10 mouse cellular contexts compared by ENCODE assay signal in the genomic region with DNA sequence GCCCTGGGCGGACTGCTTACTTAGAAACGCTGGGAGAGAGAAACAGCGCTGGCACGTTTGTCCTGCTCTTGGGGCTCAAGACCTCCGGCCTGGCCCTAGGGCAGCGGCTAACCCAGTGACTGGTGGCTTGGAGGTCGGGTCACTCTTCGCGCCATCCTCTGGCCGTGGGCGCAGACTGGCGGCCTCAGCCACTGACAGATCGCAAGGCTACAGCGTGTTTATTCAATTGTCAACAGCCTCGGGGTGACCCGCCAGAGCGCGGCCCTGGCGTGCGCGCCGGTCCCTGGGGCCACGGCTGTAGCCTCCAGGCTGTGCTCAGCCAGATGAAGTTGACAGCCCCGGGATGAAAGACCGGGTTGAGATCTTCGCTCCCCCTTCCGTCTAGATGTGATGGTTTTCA. TPM values are rescaled to one million over a fixed set of nuclear protein-coding genes. Genes with fewer than 3 reads are reported as not detected.
DNase-seq lines count a peak whose midpoint lies in the region; ATAC-seq and TF ChIP-seq lines count a peak whose summit lies in the region.
"Had no signal": no experiment of that assay in that cellular context is flagged by ENCODE, and none has a peak within 500 bp of the region (broad histone marks: within the 10 kb centered on the region; RNA-seq: fewer than 3 reads in every experiment).

No protein-coding gene starts in this region.

- H3K4me3 ChIP-seq in hindbrain, embryonic 11.5 days (ENCODE audit: low read depth, low read length), result no peak overlapping the region
- no peak overlapping the region for H3K4me3 ChIP-seq in hindbrain, embryonic 16.5 days (ENCODE audit: low read length)
- peak overlapping the region; percentile 37 for H3K4me3 ChIP-seq in heart, postnatal 0 days (ENCODE audit: low read depth, low read length)
- no peak overlapping the region for H3K4me3 ChIP-seq in liver, embryonic 15.5 days (replicated peaks)
- H3K4me3 ChIP-seq: erythroblast, embryonic 14.5 days had no signal

- ATAC-seq in hindbrain, embryonic 11.5 days (ENCODE audit: low FRiP score), result peak; percentile 23; the same call in 1 of the 2 replicates
- ATAC-seq in hindbrain, embryonic 16.5 days, result no peak
- no peak for ATAC-seq in heart, postnatal 0 days (ENCODE audit: insufficient read depth, low read depth)
- ATAC-seq in liver, embryonic 15.5 days (ENCODE audit: insufficient read depth), result no peak
- ATAC-seq in monocyte, adult 5-6 weeks (replicated peaks; ENCODE audit: insufficient number of reproducible peaks, low FRiP score, low TSS enrichment, poor library complexity, severe bottlenecking), result no peak

- no peak for TF ChIP-seq CTCF in heart, postnatal 0 days (IDR thresholded peaks at IDR 0.05; ENCODE audit: low read depth)

- H3K4me2 ChIP-seq in hindbrain, embryonic 11.5 days (replicated peaks; ENCODE audit: low read depth, low read length), result no peak overlapping the region; the same call in 1 of the 2 replicates
- H3K4me2 ChIP-seq in hindbrain, embryonic 16.5 days (ENCODE audit: low read length), result no peak overlapping the region
- H3K4me2 ChIP-seq in heart, postnatal 0 days (ENCODE audit: low read depth, low read length), result peak overlapping the region; percentile 63
- H3K4me2 ChIP-seq in liver, embryonic 15.5 days, result peak overlapping the region; percentile 41; the same call in 1 of the 2 replicates

- no peak for TF ChIP-seq EP300 in heart, postnatal 0 days (IDR thresholded peaks at IDR 0.05; ENCODE audit: low read depth)

- peak; percentile 71 for DNase-seq in hindbrain, embryonic 11.5 days (ENCODE audit: low spot score)
- DNase-seq in embryo, embryonic 10 days (ENCODE audit: low spot score), result peak; percentile 74
- DNase-seq in heart, postnatal 0 days (ENCODE audit: low spot score), result no peak
- DNase-seq in layer of hippocampus, postnatal 14 days (ENCODE audit: low spot score in 2 of 2), result no peak
- DNase-seq in spleen, postnatal 4 days (ENCODE audit: low spot score in 2 of 2), result no peak

- H3K9me3 ChIP-seq in hindbrain, embryonic 11.5 days (ENCODE audit: control insufficient read depth, low read length), result no peaks in the 10 kb centered on the region
- no peaks in the 10 kb centered on the region for H3K9me3 ChIP-seq in hindbrain, embryonic 16.5 days (ENCODE audit: control insufficient read depth, low read length)
- no peaks in the 10 kb centered on the region for H3K9me3 ChIP-seq in heart, postnatal 0 days (replicated peaks; ENCODE audit: control insufficient read depth, low read length)
- H3K9me3 ChIP-seq in liver, embryonic 15.5 days (replicated peaks), result no peaks in the 10 kb centered on the region

- WGBS in hindbrain, embryonic 11.5 days, result under 1% methylated on average over 27 of the region's 27 CpGs
- whole genome bisulfite sequencing in hindbrain, embryonic 16.5 days, result under 1% methylated on average over 27 of the region's 27 CpGs
- WGBS in heart, postnatal 0 days, result 2% methylated on average over 27 of the region's 27 CpGs
- 2% methylated on average over 27 of the region's 27 CpGs for WGBS in liver, embryonic 15.5 days (ENCODE audit: insufficient replicate concordance)

- peaks cover 84% of the 10 kb centered on the region for H3K27me3 ChIP-seq in hindbrain, embryonic 11.5 days (ENCODE audit: control insufficient read depth, insufficient read depth, low read length)
- H3K27me3 ChIP-seq in hindbrain, embryonic 16.5 days (replicated peaks; ENCODE audit: control insufficient read depth, insufficient read depth, low read length), result peaks cover 71% of the 10 kb centered on the region
- H3K27me3 ChIP-seq in heart, postnatal 0 days (ENCODE audit: control insufficient read depth, insufficient read depth, low read length), result peaks cover 90% of the 10 kb centered on the region
- peaks cover 94% of the 10 kb centered on the region for H3K27me3 ChIP-seq in liver, embryonic 15.5 days

- H3K9ac ChIP-seq in hindbrain, embryonic 11.5 days (ENCODE audit: low read depth, low read length), result no peak overlapping the region
- no peak overlapping the region for H3K9ac ChIP-seq in hindbrain, embryonic 16.5 days (ENCODE audit: low read depth, low read length)
- no peak overlapping the region for H3K9ac ChIP-seq in heart, postnatal 0 days (replicated peaks; ENCODE audit: low read depth, low read length)
- H3K9ac ChIP-seq in liver, embryonic 15.5 days, result no peak overlapping the region

- H3K36me3 ChIP-seq in hindbrain, embryonic 11.5 days (ENCODE audit: control insufficient read depth, insufficient read depth, low read length), result no peaks in the 10 kb centered on the region
- no peaks in the 10 kb centered on the region for H3K36me3 ChIP-seq in hindbrain, embryonic 16.5 days (ENCODE audit: control insufficient read depth, insufficient read depth, low read length)
- H3K36me3 ChIP-seq in heart, postnatal 0 days (replicated peaks; ENCODE audit: control insufficient read depth, insufficient read depth, low read length), result no peaks in the 10 kb centered on the region
- no peaks in the 10 kb centered on the region for H3K36me3 ChIP-seq in liver, embryonic 15.5 days (replicated peaks)

- no peak overlapping the region for H3K27ac ChIP-seq in hindbrain, embryonic 11.5 days (ENCODE audit: low read depth, low read length)
- H3K27ac ChIP-seq in hindbrain, embryonic 16.5 days (ENCODE audit: low read depth, low read length), result no peak overlapping the region
- H3K27ac ChIP-seq in heart, postnatal 0 days (ENCODE audit: low read depth), result no peak overlapping the region
- H3K27ac ChIP-seq in liver, embryonic 15.5 days (replicated peaks), result no peak overlapping the region

- 0 out of 2 replicates have a peak, but pooled peaks cover 4% of the 10 kb centered on the region for H3K4me1 ChIP-seq in hindbrain, embryonic 11.5 days (replicated peaks; ENCODE audit: control insufficient read depth, insufficient read depth, low read length)
- H3K4me1 ChIP-seq in hindbrain, embryonic 16.5 days (ENCODE audit: control insufficient read depth, insufficient read depth, low read depth, low read length), result peaks cover 9% of the 10 kb centered on the region; the same call in 1 of the 2 replicates
- peaks cover 3% of the 10 kb centered on the region; the same call in 1 of the 2 replicates for H3K4me1 ChIP-seq in heart, postnatal 0 days (ENCODE audit: control insufficient read depth, insufficient read depth)
- H3K4me1 ChIP-seq in liver, embryonic 15.5 days (replicated peaks), result 0 out of 2 replicates have a peak, but pooled peaks cover 11% of the 10 kb centered on the region

RNA-seq across cellular contexts. Expression of gene Wt1, which starts 3.4 kb away (rescaled TPM):
- polyA plus RNA-seq in hindbrain, embryonic 11.5 days (2014; fragmentation: Nextera tagmentation; extraction: Ambion mirVana), result 0.52 and 0.68 TPM in 2 replicates
- polyA plus RNA-seq in hindbrain, embryonic 16.5 days (2015; fragmentation: Nextera tagmentation; extraction: Ambion mirVana), result 0.75 and 0.94 TPM in 2 replicates
- total RNA-seq in heart, postnatal 0 days (2014; rRNA removed; ENCODE audit: low replicate concordance), result 7.3 and 24.8 TPM in 2 replicates
- polyA plus RNA-seq in heart, postnatal 0 days (2015; fragmentation: Nextera tagmentation; extraction: Ambion mirVana), result 6.4 and 7.2 TPM in 2 replicates
- 1.3 and 1.5 TPM in 2 replicates for polyA plus RNA-seq in liver, embryonic 15.5 days (2015; fragmentation: Nextera tagmentation; extraction: Ambion mirVana)
- total RNA-seq in layer of hippocampus, postnatal 14 days (2021), result under 1 TPM in 1 of 2 experiments, not detected in 1; 0.24 TPM
- 0.53 TPM in 1 of 3 replicates, not detected in the others for total RNA-seq in monocyte, adult 5-6 weeks (2017)
- total RNA-seq: megakaryocyte-erythroid progenitor cell, adult 5-6 weeks had no signal
- polyA plus RNA-seq: erythroblast, embryonic 14.5 days had no signal

RNA-seq across cellular contexts. Expression of gene Gm11060, which starts 31.1 kb away (rescaled TPM):
- not detected in 2 replicates for polyA plus RNA-seq in hindbrain, embryonic 11.5 days (2014; fragmentation: Nextera tagmentation; extraction: Ambion mirVana)
- not detected in 2 replicates for polyA plus RNA-seq in hindbrain, embryonic 16.5 days (2015; fragmentation: Nextera tagmentation; extraction: Ambion mirVana)
- total RNA-seq in heart, postnatal 0 days (2014; rRNA removed; ENCODE audit: low replicate concordance), result not detected in 2 replicates
- polyA plus RNA-seq in heart, postnatal 0 days (2015; fragmentation: Nextera tagmentation; extraction: Ambion mirVana), result not detected in 2 replicates
- polyA plus RNA-seq in liver, embryonic 15.5 days (2015; fragmentation: Nextera tagmentation; extraction: Ambion mirVana), result not detected in 2 replicates
- total RNA-seq in layer of hippocampus, postnatal 14 days (2021), result not detected
- not detected in 3 replicates for total RNA-seq in monocyte, adult 5-6 weeks (2017)
- total RNA-seq: megakaryocyte-erythroid progenitor cell, adult 5-6 weeks had no signal
- polyA plus RNA-seq: erythroblast, embryonic 14.5 days had no signal

Comparison
In these comparisons a context has a peak if more than half of its experiments do, and no peak if none do; other contexts are left out.
1. DNase-seq: peak in hindbrain, embryonic 11.5 days (single experiment) and embryo, embryonic 10 days (single experiment); none in heart, postnatal 0 days (single experiment), layer of hippocampus, postnatal 14 days (0 of 2) and spleen, postnatal 4 days (0 of 2).
2. H3K4me2 ChIP-seq: peak in heart, postnatal 0 days (single experiment) and liver, embryonic 15.5 days (single experiment); none in hindbrain, embryonic 11.5 days (single experiment) and hindbrain, embryonic 16.5 days (single experiment).